Mouse (Mus musculus): ENCODE measurements around the gene Zbtb20.

Zbtb20 gene

GRCm38 (mm10) chr16:43671972-43672371 lies 796.3 kb downstream of the Zbtb20 start:
- DNase-seq, result no peak

DNA sequence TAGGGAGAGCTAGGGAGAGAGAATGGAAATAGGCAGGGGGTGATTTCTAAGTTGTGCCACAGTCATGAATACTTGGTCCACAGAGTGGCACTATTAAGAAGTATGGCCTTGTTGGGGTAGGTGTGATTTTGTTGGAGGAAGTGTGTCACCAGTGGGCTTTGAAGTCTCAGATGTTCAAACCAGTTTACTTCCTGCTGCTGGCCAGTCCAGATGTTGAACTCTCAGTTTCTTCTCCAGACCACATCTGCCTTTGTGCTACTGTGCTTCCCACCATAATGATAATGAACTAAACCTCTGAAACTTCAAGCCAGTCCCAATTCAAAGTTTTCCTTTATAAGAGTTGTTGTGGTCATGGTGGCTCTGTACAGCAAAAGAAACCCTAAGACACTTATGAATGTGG lies 797.0 kb downstream of the Zbtb20 start:
- no peak for DNase-seq

DNA sequence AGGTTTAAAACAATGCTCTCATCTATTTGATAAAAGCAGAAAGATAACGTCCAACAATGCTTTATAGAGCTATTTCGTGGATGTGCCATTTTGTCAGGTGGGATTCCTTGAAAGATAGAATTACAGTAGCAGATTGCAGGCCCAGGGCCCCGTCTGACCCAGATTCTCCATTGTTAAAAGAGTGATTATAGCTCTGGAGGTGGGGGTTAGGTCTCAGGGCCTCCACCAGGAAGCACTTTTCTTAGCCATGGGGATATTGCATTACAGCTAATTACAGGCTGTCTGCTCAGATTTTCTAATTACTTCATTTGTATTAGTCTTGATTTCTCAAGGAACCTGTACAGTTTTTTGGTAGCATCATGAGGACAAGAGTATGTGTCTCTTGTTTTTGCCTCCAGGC lies 798.7 kb downstream of the Zbtb20 start:
- DNase-seq, result no peak

- no peak for DNase-seq
Measured at GRCm38 (mm10) chr16:43687968-43688367, 812.3 kb downstream of the Zbtb20 start.

- no peak for DNase-seq
Measured at GRCm38 (mm10) chr16:43690211-43690690, 814.6 kb downstream of the Zbtb20 start.

DNA sequence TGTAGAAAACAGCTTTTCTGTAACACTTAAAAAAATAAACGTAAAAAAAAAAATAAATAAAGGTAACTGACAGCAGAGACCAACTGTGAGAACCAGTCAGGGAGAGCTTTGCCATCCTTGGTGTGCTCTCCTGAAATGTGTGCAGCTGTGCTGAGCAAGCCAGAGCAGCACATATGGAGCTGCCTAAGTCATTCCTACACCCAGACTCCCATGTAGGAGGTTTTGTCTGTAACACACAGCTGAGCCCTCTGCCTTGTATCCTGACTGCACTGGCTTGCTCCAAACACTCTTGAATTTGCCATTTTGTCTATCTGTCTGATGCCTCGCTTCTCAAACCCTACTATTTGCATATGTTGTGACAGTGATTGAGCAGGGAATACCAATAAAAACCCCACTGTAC lies 815.2 kb downstream of the Zbtb20 start:
- no peak for DNase-seq

DNA sequence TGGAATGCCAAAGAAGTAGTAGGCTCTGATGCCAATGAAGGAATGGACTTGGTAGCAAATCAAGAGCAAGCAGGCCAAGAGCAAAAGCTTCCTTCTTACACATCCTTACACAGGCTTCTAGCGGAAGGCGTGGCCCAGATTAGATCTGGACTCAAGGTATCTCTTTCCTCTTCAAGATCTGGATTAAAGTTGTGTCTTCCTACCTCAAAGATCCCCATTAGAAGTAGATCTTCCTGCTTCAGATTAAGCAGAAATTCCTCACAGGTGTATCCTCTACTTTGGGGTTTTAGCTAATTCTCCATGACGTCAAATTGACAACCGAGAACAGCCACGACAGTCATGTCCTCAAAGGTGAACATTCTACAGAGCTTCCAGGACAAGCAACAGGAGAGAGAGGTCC lies 816.1 kb downstream of the Zbtb20 start:
- no peak for DNase-seq
